Mouse (Mus musculus) liver, embryonic 13.5 days (tissue): ENCODE results near the gene Haspin. TPM values are rescaled to one million over a fixed set of nuclear protein-coding genes. Genes with fewer than 3 reads are reported as not detected.

Experiments
- ATAC-seq: fragments of 200-750 bp; cut with Nextera tagmentation; 2 replicates; pipeline ENCODE4 v1.8.0; 2017; ENCODE audit warnings: low read depth, mild to moderate bottlenecking, moderate number of reproducible peaks, moderate library complexity
- DNase-seq: peaks from one replicate; pipeline ENCODE4 v3.0.0; 2022
- H3K27ac ChIP-seq: fragments of 300-500 bp; sonication (generic); 2 replicates; pipeline ENCODE4 v1.5.1; 2015; ENCODE audit warnings: moderate library complexity, mild to moderate bottlenecking, inconsistent platforms
- H3K27me3 ChIP-seq: fragments of 300-500 bp; sonication (generic); 2 replicates; pipeline ENCODE4 v1.6.1; 2015; ENCODE audit warnings: mild to moderate bottlenecking, inconsistent platforms
- H3K36me3 ChIP-seq: fragments of 300-500 bp; sonication (generic); 2 replicates; pipeline ENCODE4 v1.6.1; 2015; ENCODE audit warnings: mild to moderate bottlenecking, inconsistent platforms
- H3K4me1 ChIP-seq: fragments of 300-500 bp; sonication (generic); replicated peaks from 2 replicates; pipeline ENCODE4 v1.6.1; 2015; ENCODE audit warnings: inconsistent platforms
- H3K4me2 ChIP-seq: fragments of 300-500 bp; sonication (generic); 2 replicates; pipeline ENCODE4 v1.6.1; 2015; ENCODE audit warnings: inconsistent platforms, mild to moderate bottlenecking, moderate library complexity
- H3K4me3 ChIP-seq: fragments of 300-500 bp; sonication (generic); replicated peaks from 2 replicates; pipeline ENCODE4 v1.5.1; 2015; ENCODE audit warnings: mild to moderate bottlenecking, inconsistent platforms
- H3K9ac ChIP-seq: fragments of 300-500 bp; sonication (generic); 2 replicates; pipeline ENCODE4 v1.6.1; 2015; ENCODE audit warnings: mild to moderate bottlenecking, inconsistent platforms
- H3K9me3 ChIP-seq: fragments of 300-500 bp; sonication (generic); replicated peaks from 2 replicates; pipeline ENCODE4 v1.6.1; 2016; ENCODE audit warnings: inconsistent platforms
- WGBS: fragments of 180-500 bp; shearing (Covaris S2); methylation state at CpG from one replicate; pipeline ENCODE4 v1.1.7; 2015; ENCODE audit not compliant: insufficient replicate concordance; 5-methylcytosine and 5-hydroxymethylcytosine counted together
- polyA plus RNA-seq: library from polyadenylated mRNA; unstranded; fragments of >200 nt; fragmentation: Nextera tagmentation; extraction: Ambion mirVana; gene quantifications from 2 replicates; pipeline ENCODE4 v1.2.1, GENCODE M21; 2015

Gene Haspin
- polyA plus RNA-seq, 1 experiment from 2014 or later, result 13.8 TPM

- Histone ChIP-seq H3K9ac (no peak overlapping the region), H3K36me3 (no peaks in the 10 kb centered on the region), H3K4me1 (peaks cover 21% of the 10 kb centered on the region), H3K27me3 (no peaks in the 10 kb centered on the region), H3K4me3 (no peak overlapping the region), H3K27ac (no peak overlapping the region), H3K9me3 (no peaks in the 10 kb centered on the region), H3K4me2 (no peak overlapping the region)
- ATAC-seq (no peak), DNase-seq (no peak)
- 23% methylated on average over 2 of the region's 3 CpGs for WGBS
Measured at GRCm38 (mm10) chr11:73105246-73105645, 32.8 kb downstream of the Haspin start.

DNA sequence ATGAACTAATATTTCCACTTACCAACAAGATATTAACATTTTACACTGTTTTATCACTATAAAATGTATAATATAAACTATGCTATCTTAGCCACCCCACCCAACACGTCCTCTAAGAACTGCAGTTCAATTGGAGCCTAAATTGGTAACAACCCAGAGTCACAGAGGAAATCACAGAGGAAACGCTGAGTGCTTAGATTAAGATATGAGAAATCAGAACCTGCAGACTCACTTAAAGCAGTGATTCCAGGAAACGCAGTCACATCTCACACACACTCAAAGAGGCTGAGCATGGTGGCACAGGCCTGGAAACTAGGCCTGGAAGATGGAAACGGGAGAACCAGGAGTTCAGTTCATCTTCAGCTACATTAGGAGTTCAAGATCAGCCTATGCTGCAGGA, 36.8 kb downstream of the Haspin start:
- no peak overlapping the region for H3K4me2 ChIP-seq
- H3K9ac ChIP-seq, result no peak overlapping the region
- 23% methylated on average over 4 of the region's 4 CpGs for WGBS
- H3K4me1 ChIP-seq, result no peaks in the 10 kb centered on the region
- no peak for DNase-seq
- no peaks in the 10 kb centered on the region for H3K27me3 ChIP-seq
- ATAC-seq, result no peak
- no peak overlapping the region for H3K4me3 ChIP-seq
- no peaks in the 10 kb centered on the region for H3K36me3 ChIP-seq
- H3K9me3 ChIP-seq, result no peaks in the 10 kb centered on the region
- no peak overlapping the region for H3K27ac ChIP-seq

- H3K4me2 ChIP-seq, result no peak overlapping the region
- no peak overlapping the region for H3K4me3 ChIP-seq
- H3K9ac ChIP-seq, result no peak overlapping the region
- 60% methylated on average over 14 of the region's 14 CpGs for WGBS
- H3K27me3 ChIP-seq, result no peaks in the 10 kb centered on the region
- no peak overlapping the region for H3K27ac ChIP-seq
- DNase-seq (no peak), ATAC-seq (no peak)
- H3K9me3 ChIP-seq, result no peaks in the 10 kb centered on the region
- H3K36me3 ChIP-seq, result no peaks in the 10 kb centered on the region
- H3K4me1 ChIP-seq, result no peaks in the 10 kb centered on the region
Measured at GRCm38 (mm10) chr11:73099976-73100750, 37.9 kb downstream of the Haspin start.

DNA sequence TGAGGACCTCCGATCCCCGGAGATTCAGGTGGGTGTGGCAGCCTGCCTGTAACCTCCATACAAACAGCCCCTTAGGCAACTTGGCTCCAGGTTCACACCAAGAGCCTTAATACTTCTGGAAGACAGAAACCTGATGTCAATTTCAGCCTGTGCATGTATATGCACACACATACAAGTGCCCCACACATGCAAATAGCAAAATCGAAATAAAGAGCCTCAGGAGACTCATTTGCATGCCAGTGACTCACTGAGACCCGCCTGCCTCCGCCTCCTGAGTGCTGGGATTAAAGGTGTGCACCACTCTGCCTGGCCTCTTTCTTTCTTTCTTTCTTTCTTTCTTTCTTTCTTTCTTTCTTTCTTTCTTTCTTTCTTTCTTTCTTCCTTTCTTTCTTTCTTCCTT, 39.2 kb downstream of the Haspin start:
- no peaks in the 10 kb centered on the region for H3K9me3 ChIP-seq
- 58% methylated on average over 5 of the region's 5 CpGs for WGBS
- no peak overlapping the region for H3K9ac ChIP-seq
- no peak for ATAC-seq
- H3K4me1 ChIP-seq, result no peaks in the 10 kb centered on the region
- no peak overlapping the region for H3K4me3 ChIP-seq
- H3K36me3 ChIP-seq, result no peaks in the 10 kb centered on the region
- H3K4me2 ChIP-seq, result no peak overlapping the region
- no peak for DNase-seq
- no peaks in the 10 kb centered on the region for H3K27me3 ChIP-seq
- no peak overlapping the region for H3K27ac ChIP-seq

DNA sequence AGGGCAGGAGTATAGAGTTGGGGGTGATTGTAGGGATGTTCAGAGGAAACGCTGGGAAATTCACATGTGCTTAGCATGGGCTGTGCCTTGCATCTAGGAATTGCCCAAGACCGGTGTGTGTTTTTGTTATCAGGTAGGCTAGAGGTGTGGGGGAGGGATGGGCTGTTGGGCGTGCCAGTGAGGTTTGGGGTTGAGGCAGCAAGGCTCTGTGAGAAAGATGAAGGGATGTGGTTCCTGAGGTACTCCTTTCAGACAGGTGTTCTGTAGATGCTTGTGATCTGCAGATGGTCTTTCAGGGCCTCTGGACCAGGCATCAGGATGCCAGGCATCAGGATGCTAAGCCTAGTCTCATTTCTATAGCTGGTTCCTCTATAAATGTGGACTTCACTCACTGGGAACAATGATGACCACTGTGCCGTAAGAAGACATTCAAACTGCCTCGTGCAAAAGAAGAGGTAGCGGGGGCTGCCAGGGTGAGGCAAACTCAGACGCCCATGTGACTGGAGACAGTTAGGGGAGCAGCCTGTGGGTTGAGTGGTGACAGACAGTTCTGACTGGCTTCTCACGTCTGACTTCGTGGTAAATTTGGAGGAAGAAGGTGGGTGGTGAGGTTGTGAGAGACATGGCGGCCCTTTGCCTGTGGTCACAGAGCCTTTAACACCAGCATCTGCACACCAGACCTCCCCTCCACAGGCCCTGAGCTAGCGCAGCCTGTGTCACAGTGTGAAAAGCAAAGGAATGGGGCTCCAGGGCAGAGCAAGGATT, 43.7 kb downstream of the Haspin start:
- H3K4me3 ChIP-seq, result no peak overlapping the region
- H3K4me2 ChIP-seq, result no peak overlapping the region
- no peak for ATAC-seq
- no peaks in the 10 kb centered on the region for H3K36me3 ChIP-seq
- H3K4me1 ChIP-seq, result no peaks in the 10 kb centered on the region
- DNase-seq, result no peak
- no peaks in the 10 kb centered on the region for H3K9me3 ChIP-seq
- 53% methylated on average over 11 of the region's 11 CpGs for WGBS
- no peak overlapping the region for H3K27ac ChIP-seq
- H3K27me3 ChIP-seq, result no peaks in the 10 kb centered on the region
- H3K9ac ChIP-seq, result no peak overlapping the region

GRCm38 (mm10) chr11:73092877-73093276, 45.2 kb downstream of the Haspin start:
- H3K27me3 ChIP-seq, result no peaks in the 10 kb centered on the region
- H3K4me2 ChIP-seq, result no peak overlapping the region
- H3K9me3 ChIP-seq, result no peaks in the 10 kb centered on the region
- no peak overlapping the region for H3K4me3 ChIP-seq
- DNase-seq, result no peak
- 40% methylated on average over 7 of the region's 7 CpGs for WGBS
- H3K4me1 ChIP-seq, result no peaks in the 10 kb centered on the region
- H3K36me3 ChIP-seq, result no peaks in the 10 kb centered on the region
- ATAC-seq, result no peak
- no peak overlapping the region for H3K27ac ChIP-seq
- no peak overlapping the region for H3K9ac ChIP-seq

GRCm38 (mm10) chr11:73092057-73092456, 46.0 kb downstream of the Haspin start:
- H3K9ac ChIP-seq, result no peak overlapping the region
- ATAC-seq, result no peak
- 60% methylated on average over 4 of the region's 4 CpGs for WGBS
- no peaks in the 10 kb centered on the region for H3K27me3 ChIP-seq
- 0 out of 2 replicates have a peak, but pooled peaks cover 4% of the 10 kb centered on the region for H3K4me1 ChIP-seq
- H3K9me3 ChIP-seq, result no peaks in the 10 kb centered on the region
- H3K27ac ChIP-seq, result no peak overlapping the region
- no peak for DNase-seq
- no peaks in the 10 kb centered on the region for H3K36me3 ChIP-seq
- no peak overlapping the region for H3K4me2 ChIP-seq
- no peak overlapping the region for H3K4me3 ChIP-seq

GRCm38 (mm10) chr11:73090826-73091225, 47.3 kb downstream of the Haspin start:
- no peak overlapping the region for H3K4me2 ChIP-seq
- H3K4me1 ChIP-seq, result peaks cover 8% of the 10 kb centered on the region; the same call in 1 of the 2 replicates
- H3K27me3 ChIP-seq, result no peaks in the 10 kb centered on the region
- ATAC-seq (no peak), DNase-seq (no peak)
- no peaks in the 10 kb centered on the region for H3K9me3 ChIP-seq
- H3K9ac ChIP-seq, result no peak overlapping the region
- no peak overlapping the region for H3K4me3 ChIP-seq
- no peaks in the 10 kb centered on the region for H3K36me3 ChIP-seq
- H3K27ac ChIP-seq, result no peak overlapping the region
- 77% methylated on average over 2 of the region's 2 CpGs for WGBS

DNA sequence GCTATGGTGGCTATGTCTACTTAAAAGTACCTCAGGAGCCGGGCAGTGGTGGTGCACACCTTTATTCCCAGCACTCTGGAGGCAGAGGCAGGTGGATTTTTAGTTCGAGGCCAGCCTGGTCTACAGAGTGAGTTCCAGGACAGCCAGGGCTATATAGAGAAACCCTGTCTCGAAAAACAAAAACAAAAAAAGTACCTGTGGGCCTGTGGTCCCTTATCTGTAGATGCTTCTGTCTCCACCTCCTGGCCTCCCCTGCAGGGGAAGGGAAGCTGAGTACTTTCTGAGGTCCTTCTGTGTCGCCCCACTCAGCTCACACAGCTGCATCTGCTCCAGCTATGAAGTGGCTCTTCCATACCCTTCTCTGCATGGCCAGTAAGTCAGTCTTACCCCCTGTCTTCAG, 47.8 kb downstream of the Haspin start, which contains the start of gene Itgae:
Gene Itgae (plus strand): TSS at position 301 of the 400 bp plus-strand sequence.
- Histone ChIP-seq H3K27ac (no peak within 1 kb of the TSS), H3K4me2 (no peak within 1 kb of the TSS), H3K9me3 (no peaks in the 10 kb centered on the region), H3K9ac (no peak within 1 kb of the TSS), H3K27me3 (no peaks in the 10 kb centered on the region), H3K4me3 (no peak within 1 kb of the TSS), H3K36me3 (0 out of 2 replicates have a peak, but pooled peaks cover 1% of the 10 kb centered on the region), H3K4me1 (peaks cover 10% of the 10 kb centered on the region)
- ATAC-seq (no peak), DNase-seq (no peak)
- 39% methylated on average over 4 of the region's 4 CpGs for WGBS

DNA sequence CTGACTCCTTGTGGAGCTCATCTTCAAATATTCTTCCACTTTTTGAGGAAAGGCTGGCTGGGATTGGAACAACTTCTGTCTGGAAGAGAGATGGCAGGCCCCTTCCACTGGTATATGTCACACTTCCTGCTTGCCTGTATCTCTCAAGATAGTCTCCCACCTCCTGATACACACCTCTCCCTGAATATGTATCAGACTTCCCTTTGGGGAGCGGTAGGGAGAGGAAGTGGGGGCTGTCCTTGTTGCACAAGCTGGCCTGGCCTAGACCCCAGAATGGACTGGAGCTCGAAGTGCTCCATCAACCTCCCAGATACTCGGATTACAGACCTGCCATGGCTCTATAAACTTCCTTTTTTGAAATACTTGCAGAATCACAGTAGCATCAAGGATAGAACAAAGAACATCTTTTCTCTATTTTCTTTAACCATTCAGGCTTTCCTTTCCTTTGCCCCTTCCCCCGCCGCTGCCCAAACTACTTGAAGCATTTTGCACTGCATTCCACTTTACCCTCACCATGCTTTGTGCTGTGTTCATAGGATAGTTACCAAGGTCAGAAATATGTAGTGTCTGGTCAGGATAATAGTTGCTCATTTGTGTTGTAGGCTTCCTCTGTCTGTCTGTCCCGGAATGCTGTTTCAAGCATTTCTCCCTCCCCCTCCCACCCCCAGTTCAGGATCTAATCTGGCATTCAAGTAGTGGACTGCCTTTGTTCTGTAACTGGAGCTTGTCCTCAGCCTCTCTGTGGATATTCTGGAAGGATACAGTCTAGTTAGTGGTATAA, 50.2 kb downstream of the Haspin start:
- Histone ChIP-seq H3K9me3 (no peaks in the 10 kb centered on the region), H3K27me3 (no peaks in the 10 kb centered on the region), H3K36me3 (peaks cover 17% of the 10 kb centered on the region), H3K9ac (no peak overlapping the region), H3K27ac (no peak overlapping the region), H3K4me1 (peaks cover 23% of the 10 kb centered on the region), H3K4me3 (no peak overlapping the region), H3K4me2 (no peak overlapping the region)
- no peak for ATAC-seq
- 47% methylated on average over 6 of the region's 6 CpGs for WGBS
- no peak for DNase-seq
